Mouse (Mus musculus) heart, postnatal 0 days (tissue): ENCODE measurements around the gene Tipin.

ENCODE experiments used
- CTCF ChIP-seq: IDR thresholded peaks from 2 replicates; pipeline ENCODE4 v1.5.1; 2016; ENCODE audit warnings: antibody characterized with exemption, control low read depth, low read depth
- EP300 ChIP-seq: IDR thresholded peaks from 2 replicates; pipeline ENCODE4 v1.6.1; 2016; ENCODE audit warnings: antibody characterized with exemption, low read depth

DNA sequence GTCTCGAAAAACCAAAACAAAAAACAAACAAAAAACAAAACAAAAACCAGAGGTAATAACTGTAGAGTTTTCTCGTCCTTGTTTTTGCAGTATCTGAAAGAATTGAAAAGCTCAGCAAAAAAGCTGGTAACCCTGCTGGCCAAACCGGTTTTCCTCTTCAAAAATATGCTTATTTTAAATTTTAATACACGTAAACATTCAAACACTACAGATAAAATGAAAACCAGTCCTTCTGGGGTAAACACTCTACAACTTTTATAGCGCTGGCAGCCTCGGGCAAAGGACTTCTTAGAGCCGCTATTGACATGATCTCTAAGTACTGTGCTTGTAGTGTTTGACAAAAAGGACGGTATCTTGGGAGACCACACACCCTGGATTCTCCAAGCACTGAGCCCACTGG, 60.3 kb downstream of the Tipin start:
- TF ChIP-seq CTCF, result no peak
- no peak for TF ChIP-seq EP300
